Mouse (Mus musculus): ENCODE results near the gene Zfp459.
A peak's percentile ranks its signal among the peaks of the same experiment; 100 is the strongest.
"Not testable (repeated sequence)": the region's sequence is repeated elsewhere in the genome, so short reads cannot be mapped to it uniquely, and the experiment has no call there.

Gene Zfp459

GRCm38 (mm10) chr13:67421207-67421857 lies at the start of gene Zfp459:
TSS of gene Zfp459 (minus strand) at chr13:67421418.
- peak; percentile 93 for DNase-seq

- no peak for DNase-seq
These were observed 48.1 kb upstream of the Zfp459 start for GRCm38 (mm10) chr13:67469274-67469673.

- not testable (repeated sequence) for DNase-seq
These were observed 42.4 kb upstream of the Zfp459 start for GRCm38 (mm10) chr13:67463506-67464185.

GRCm38 (mm10) chr13:67452021-67452309 lies 30.7 kb upstream of the Zfp459 start:
- DNase-seq = no peak

- DNase-seq = peak; percentile 99
These were observed 30.2 kb upstream of the Zfp459 start, which contains the start of gene Zfp874a for GRCm38 (mm10) chr13:67451172-67452020. TSS of gene Zfp874a (minus strand) at chr13:67451624.

GRCm38 (mm10) chr13:67437095-67437494 lies 15.9 kb upstream of the Zfp459 start:
- DNase-seq = not testable (repeated sequence)

- no peak for DNase-seq
These were observed 6.9 kb upstream of the Zfp459 start for GRCm38 (mm10) chr13:67428116-67428515.

GRCm38 (mm10) chr13:67425699-67426098 lies 4.5 kb upstream of the Zfp459 start:
- not testable (repeated sequence) for DNase-seq

GRCm38 (mm10) chr13:67422532-67422931 lies 1.3 kb upstream of the Zfp459 start:
- not testable (repeated sequence) for DNase-seq

- no peak for DNase-seq
These were observed 536 bp downstream of the Zfp459 start for GRCm38 (mm10) chr13:67420558-67421206.

GRCm38 (mm10) chr13:67416811-67417210 lies 4.4 kb downstream of the Zfp459 start:
- DNase-seq = no peak

- DNase-seq = no peak
These were observed 5.5 kb downstream of the Zfp459 start for GRCm38 (mm10) chr13:67415759-67416158.

- DNase-seq = not testable (repeated sequence)
These were observed 7.6 kb downstream of the Zfp459 start for GRCm38 (mm10) chr13:67413634-67414033.

- DNase-seq = peak; percentile 98
These were observed 21.9 kb downstream of the Zfp459 start, which contains the start of gene Zfp429 for GRCm38 (mm10) chr13:67399183-67399903. TSS of gene Zfp429 (minus strand) at chr13:67399819.

GRCm38 (mm10) chr13:67376255-67376654 lies 45.0 kb downstream of the Zfp459 start:
- DNase-seq = not testable (repeated sequence)

- DNase-seq = peak; percentile 98
These were observed 45.9 kb downstream of the Zfp459 start, which contains the start of the genes Gm28041 and Zfp456 for GRCm38 (mm10) chr13:67375050-67375911. TSS of gene Gm28041 (minus strand) at chr13:67375733. TSS of gene Zfp456 (minus strand) at chr13:67375810.

GRCm38 (mm10) chr13:67360131-67360744 lies 61.0 kb downstream of the Zfp459 start, which contains the start of the genes Gm28044 and Zfp953:
TSS of gene Gm28044 (minus strand) at chr13:67360536.
TSS of gene Zfp953 (minus strand) at chr13:67360605.
- DNase-seq = peak; percentile 98
